ENCODE assay signal across 9 mouse cellular contexts in the genomic region with DNA sequence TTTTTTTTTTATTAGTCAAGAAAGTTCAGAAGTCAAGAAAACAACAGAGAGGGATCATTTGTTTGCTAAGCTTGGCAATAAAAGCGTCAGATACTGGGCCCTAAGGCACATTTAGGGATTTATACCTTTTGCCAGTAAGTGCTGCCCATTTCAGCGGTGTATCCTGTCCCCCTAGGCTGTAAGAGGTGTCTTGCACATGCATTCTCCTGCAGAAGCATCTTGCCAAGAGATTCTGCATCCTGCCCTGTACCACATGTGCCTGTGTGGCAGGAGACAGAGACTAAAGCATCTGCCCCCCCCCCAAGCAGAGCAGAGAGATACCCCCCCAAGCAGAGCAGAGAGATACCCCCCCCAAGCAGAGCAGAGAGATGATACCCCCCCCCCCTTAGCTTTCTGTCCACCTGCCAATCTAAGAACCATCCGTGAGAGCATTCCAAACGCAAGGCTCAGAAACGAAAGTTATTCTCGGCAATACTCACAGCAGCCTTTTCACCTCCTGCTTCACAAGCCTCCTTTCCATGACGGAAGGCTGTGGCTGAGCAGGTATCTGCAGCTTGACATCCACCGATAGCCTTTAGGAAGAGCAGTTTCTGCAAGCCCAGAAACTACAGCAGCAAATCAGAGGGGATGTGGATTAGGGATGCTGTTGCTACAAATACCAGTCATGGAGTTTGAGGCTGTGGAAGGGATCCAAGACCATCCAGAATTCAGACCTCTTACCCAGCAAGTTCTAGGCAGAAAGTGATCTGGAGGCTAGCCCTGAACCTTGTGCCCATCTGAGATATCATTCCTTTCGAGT. TPM values are rescaled to one million over a fixed set of nuclear protein-coding genes. Genes with fewer than 3 reads are reported as not detected.
DNase-seq lines count a peak whose midpoint lies in the region; ATAC-seq lines count a peak whose summit lies in the region.
"Had no signal": no experiment of that assay in that cellular context is flagged by ENCODE, and none has a peak within 500 bp of the region (broad histone marks: within the 10 kb centered on the region; RNA-seq: fewer than 3 reads in every experiment).

TSS of gene D630023F18Rik (minus strand) at position 641 of the 799 bp plus-strand sequence.

- DNase-seq in hindbrain, embryonic 10.5 days (ENCODE audit: low spot score) = no peak
- DNase-seq in hindbrain, embryonic 11.5 days (ENCODE audit: low spot score) = no peak
- peak; percentile 6 to 11 for DNase-seq in cerebellum, postnatal 36 days
- peak; percentile 9 to 17 for DNase-seq in frontal cortex, postnatal 25 days (ENCODE audit: low spot score in 2 of 2)
- DNase-seq in ovary, adult 18-20 months (ENCODE audit: low spot score) = no peak
- DNase-seq in spleen, adult 12 weeks (ENCODE audit: low spot score) = no peak

- 32% methylated on average over 9 of the region's 9 CpGs for WGBS in hindbrain, embryonic 10.5 days
- WGBS in hindbrain, embryonic 11.5 days = 32% methylated on average over 9 of the region's 9 CpGs
- WGBS in midbrain, embryonic 12.5 days = 24% methylated on average over 9 of the region's 9 CpGs

- H3K4me3 ChIP-seq in hindbrain, embryonic 10.5 days = peak within 1 kb of the TSS; percentile 36
- H3K4me3 ChIP-seq in hindbrain, embryonic 11.5 days (ENCODE audit: low read depth, low read length) = no peak within 1 kb of the TSS
- H3K4me3 ChIP-seq in midbrain, embryonic 12.5 days = peak within 1 kb of the TSS; percentile 21

- H3K36me3 ChIP-seq in hindbrain, embryonic 10.5 days = no peaks in the 10 kb centered on the region
- no peaks in the 10 kb centered on the region for H3K36me3 ChIP-seq in hindbrain, embryonic 11.5 days (ENCODE audit: control insufficient read depth, insufficient read depth, low read length)
- no peaks in the 10 kb centered on the region for H3K36me3 ChIP-seq in midbrain, embryonic 12.5 days

- no peak for ATAC-seq in hindbrain, embryonic 11.5 days (ENCODE audit: low FRiP score)
- ATAC-seq in midbrain, embryonic 12.5 days (ENCODE audit: low FRiP score, low read depth) = no peak
- no peak for ATAC-seq in megakaryocyte progenitor cell, adult 5-6 weeks (replicated peaks; ENCODE audit: poor library complexity)

- H3K4me2 ChIP-seq in hindbrain, embryonic 11.5 days (replicated peaks; ENCODE audit: low read depth, low read length) = no peak within 1 kb of the TSS
- H3K4me2 ChIP-seq in midbrain, embryonic 12.5 days (replicated peaks) = peak within 1 kb of the TSS; percentile 50

- peaks cover 6% of the 10 kb centered on the region for H3K4me1 ChIP-seq in hindbrain, embryonic 10.5 days (replicated peaks)
- H3K4me1 ChIP-seq in hindbrain, embryonic 11.5 days (replicated peaks; ENCODE audit: control insufficient read depth, insufficient read depth, low read length) = no peaks in the 10 kb centered on the region
- no peaks in the 10 kb centered on the region for H3K4me1 ChIP-seq in midbrain, embryonic 12.5 days

- no peaks in the 10 kb centered on the region for H3K27me3 ChIP-seq in hindbrain, embryonic 10.5 days (ENCODE audit: insufficient read depth, poor library complexity, severe bottlenecking)
- H3K27me3 ChIP-seq in hindbrain, embryonic 11.5 days (ENCODE audit: control insufficient read depth, insufficient read depth, low read length) = no peaks in the 10 kb centered on the region
- H3K27me3 ChIP-seq in midbrain, embryonic 12.5 days = no peaks in the 10 kb centered on the region

- H3K9ac ChIP-seq in hindbrain, embryonic 11.5 days (ENCODE audit: low read depth, low read length) = no peak within 1 kb of the TSS
- no peak within 1 kb of the TSS; the same call in 1 of the 2 replicates for H3K9ac ChIP-seq in midbrain, embryonic 12.5 days (replicated peaks)

- no peaks in the 10 kb centered on the region for H3K9me3 ChIP-seq in hindbrain, embryonic 10.5 days
- H3K9me3 ChIP-seq in hindbrain, embryonic 11.5 days (ENCODE audit: control insufficient read depth, low read length) = no peaks in the 10 kb centered on the region
- no peaks in the 10 kb centered on the region for H3K9me3 ChIP-seq in midbrain, embryonic 12.5 days

- H3K27ac ChIP-seq in hindbrain, embryonic 10.5 days = no peak within 1 kb of the TSS
- no peak within 1 kb of the TSS for H3K27ac ChIP-seq in hindbrain, embryonic 11.5 days (ENCODE audit: low read depth, low read length)
- no peak within 1 kb of the TSS for H3K27ac ChIP-seq in midbrain, embryonic 12.5 days (replicated peaks)

RNA-seq across cellular contexts. Expression of gene D630023F18Rik, which starts in this region (rescaled TPM):
- 0.21 and 0.30 TPM in 2 replicates for polyA plus RNA-seq in hindbrain, embryonic 10.5 days (2016; fragmentation: Nextera tagmentation; extraction: Ambion mirVana)
- 0.22 TPM in 1 of 2 replicates, not detected in the other for polyA plus RNA-seq in hindbrain, embryonic 11.5 days (2014; fragmentation: Nextera tagmentation; extraction: Ambion mirVana)
- 0.13 TPM in 1 of 2 replicates, not detected in the other for polyA plus RNA-seq in midbrain, embryonic 12.5 days (2016; fragmentation: Nextera tagmentation; extraction: Ambion mirVana)
- 1.3 and 1.9 TPM in 2 replicates for total RNA-seq in megakaryocyte progenitor cell, adult 5-6 weeks (2015)
- 0.12 and 0.51 TPM in 2 replicates for total RNA-seq in megakaryocyte progenitor cell, adult 5-6 weeks (2017)
- polyA plus RNA-seq: testis, adult 2 months had no signal

Comparison
In these comparisons a context has a peak if more than half of its experiments do, and no peak if none do; other contexts are left out.
1. DNase-seq: peak in cerebellum, postnatal 36 days (2 of 2) and frontal cortex, postnatal 25 days (2 of 2); none in hindbrain, embryonic 10.5 days (single experiment), hindbrain, embryonic 11.5 days (single experiment), ovary, adult 18-20 months (single experiment) and spleen, adult 12 weeks (single experiment).